ENCODE assay signal across 14 mouse cellular contexts in the genomic region with DNA sequence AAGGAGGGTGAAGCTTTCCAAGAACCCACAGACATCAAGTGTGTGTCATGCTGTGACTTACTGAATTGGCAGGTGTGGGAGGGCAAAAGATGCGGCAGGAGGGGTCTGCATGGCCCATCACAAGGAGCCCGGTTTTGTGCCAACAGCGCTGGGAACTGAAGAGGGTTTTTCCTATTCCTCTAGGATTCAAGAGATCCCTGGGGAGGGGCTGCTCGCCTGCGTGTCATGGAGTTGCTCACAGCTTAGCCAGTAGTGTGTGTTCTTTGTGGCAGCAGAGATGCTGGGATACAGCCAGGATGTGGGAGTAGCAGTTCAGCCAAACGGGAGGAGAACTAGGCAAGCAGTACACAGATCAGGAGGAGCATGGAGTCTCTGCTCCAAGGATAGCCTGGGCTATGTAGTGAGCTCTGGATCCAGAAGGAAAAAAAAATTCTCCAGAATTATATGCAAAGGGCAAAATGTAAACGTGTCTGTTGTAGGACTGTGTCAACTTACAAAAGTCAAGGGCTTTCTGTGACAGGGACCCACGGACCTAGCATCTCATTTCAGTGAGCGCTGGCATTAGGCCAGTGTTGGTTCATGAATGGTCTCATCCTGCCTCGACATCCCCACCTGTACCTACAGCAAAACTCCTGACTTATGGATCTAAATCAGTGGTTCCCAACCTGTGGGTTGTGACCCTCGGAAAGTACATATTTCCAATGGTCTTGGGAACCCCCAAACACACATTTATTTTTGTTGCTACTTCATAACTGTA. TPM values are rescaled to one million over a fixed set of nuclear protein-coding genes. Genes with fewer than 3 reads are reported as not detected.
DNase-seq lines count a peak whose midpoint lies in the region.
"Had no signal": no experiment of that assay in that cellular context is flagged by ENCODE, and none has a peak within 500 bp of the region (broad histone marks: within the 10 kb centered on the region; RNA-seq: fewer than 3 reads in every experiment).

No protein-coding gene starts in this region.

- H3K27ac ChIP-seq in heart, embryonic 10.5 days, result no peak overlapping the region
- H3K27ac ChIP-seq: lung, embryonic 15.5 days had no signal

- H3K4me1 ChIP-seq in heart, embryonic 10.5 days, result peaks cover 12% of the 10 kb centered on the region

- H3K4me3 ChIP-seq in heart, embryonic 10.5 days, result no peak overlapping the region
- H3K4me3 ChIP-seq: lung, embryonic 15.5 days; myocyte had no signal

- H3K9me3 ChIP-seq in heart, embryonic 10.5 days, result no peaks in the 10 kb centered on the region
- H3K9me3 ChIP-seq: lung, embryonic 15.5 days had no signal

- peak; percentile 95 for DNase-seq in heart, adult 11 months
- DNase-seq in heart, embryonic 10.5 days (ENCODE audit: low spot score), result no peak
- peak; percentile 89 for DNase-seq in right cerebral cortex, adult 18-20 months
- no peak for DNase-seq in right cerebral cortex, postnatal 4 days
- peak; percentile 64 to 71 for DNase-seq in layer of hippocampus, adult 8-10 months (ENCODE audit: low spot score in 2 of 2)
- peak; percentile 72 for DNase-seq in testis, postnatal 14 days (ENCODE audit: low spot score)
- DNase-seq in Muller cell, postnatal 12 days (ENCODE audit: inconsistent ontology term), result no peak
- DNase-seq in embryo, embryonic 10.5 days (ENCODE audit: low spot score), result no peak
- DNase-seq: thymus, postnatal 36 days had no signal

- WGBS in heart, embryonic 10.5 days, result 71% methylated on average over 11 of the region's 11 CpGs

- no peaks in the 10 kb centered on the region for H3K36me3 ChIP-seq in heart, embryonic 10.5 days
- H3K36me3 ChIP-seq: lung, embryonic 15.5 days had no signal

- H3K27me3 ChIP-seq in heart, embryonic 10.5 days (ENCODE audit: insufficient read depth, poor library complexity, severe bottlenecking), result peaks cover 8% of the 10 kb centered on the region; the same call in 1 of the 2 replicates
- H3K27me3 ChIP-seq: CH12.LX; lung, embryonic 15.5 days had no signal

RNA-seq across cellular contexts. Expression of gene Rcvrn, which starts 46.3 kb away (rescaled TPM):
- not detected in 2 replicates for polyA plus RNA-seq in heart, embryonic 10.5 days (2016; fragmentation: Nextera tagmentation; extraction: Ambion mirVana)
- 1 to 10 TPM; 1.3 to 2.5 (median 1.6) TPM for total RNA-seq in layer of hippocampus, adult 8-10 months (2022)
- total RNA-seq: CH12.LX had no signal
- polyA plus RNA-seq: hindbrain, embryonic 16.5 days; lung, embryonic 15.5 days; myocyte; spleen, adult 2 months had no signal

Comparison
In these comparisons a context has a peak if more than half of its experiments do, and no peak if none do; other contexts are left out.
1. DNase-seq: peak in heart, adult 11 months (single experiment), right cerebral cortex, adult 18-20 months (single experiment), layer of hippocampus, adult 8-10 months (2 of 2) and testis, postnatal 14 days (single experiment); none in heart, embryonic 10.5 days (single experiment), right cerebral cortex, postnatal 4 days (single experiment), Muller cell, postnatal 12 days (single experiment) and embryo, embryonic 10.5 days (single experiment).